Mouse (Mus musculus): ENCODE results near the gene Itgav. TPM values are rescaled to one million over a fixed set of nuclear protein-coding genes. Genes with fewer than 3 reads are reported as not detected.

Gene Itgav
- polyA plus RNA-seq, 1 experiment from 2014 or later, result 76.8 TPM

DNA sequence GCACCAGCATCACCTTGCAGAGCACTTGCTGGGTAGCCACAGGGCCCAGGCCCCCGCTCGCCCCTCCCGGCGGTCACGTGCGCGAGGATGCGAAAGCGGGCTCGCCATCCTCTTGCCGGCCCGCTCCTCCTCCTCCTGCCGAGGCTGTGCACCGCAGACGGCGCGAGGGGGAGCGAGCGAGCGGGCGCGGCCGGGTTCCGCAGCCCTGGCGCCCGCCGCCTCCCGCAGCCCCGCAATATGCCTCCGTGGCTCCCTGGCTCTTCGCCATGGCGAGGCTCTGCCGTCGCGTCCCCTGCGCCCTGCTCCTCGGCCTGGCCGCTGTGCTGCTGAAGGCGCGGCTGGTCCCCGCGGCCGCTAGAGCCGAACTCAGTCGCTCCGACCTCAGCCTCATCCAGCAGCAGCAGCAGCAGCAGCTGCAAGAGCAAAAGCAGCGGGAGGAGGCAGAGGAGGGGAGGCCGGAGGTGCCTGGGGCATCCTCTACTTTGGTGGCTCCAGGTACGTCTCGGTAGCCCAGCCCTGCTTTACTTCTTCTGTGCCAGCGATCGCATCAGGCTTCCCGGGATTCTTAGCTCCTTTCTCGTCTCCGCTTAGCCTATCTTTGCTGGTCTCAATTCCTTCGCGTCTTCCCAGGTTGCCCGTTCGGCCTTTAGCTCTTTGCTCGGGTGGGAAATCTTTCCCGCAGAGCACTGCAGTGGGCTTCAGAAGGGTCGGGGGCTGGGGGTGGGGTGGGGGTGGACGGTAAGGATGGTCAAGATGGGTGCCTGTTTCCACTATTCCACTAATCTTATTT is 88.5 kb downstream of the Itgav start, which contains the start of gene Fam171b:
Gene Fam171b, plus strand, starts transcription at position 154 of the 790 bp plus-strand sequence.
- peak within 1 kb of the TSS; percentile 85 for H3K9ac ChIP-seq (ENCODE audit: low read length)
- H3K4me2 ChIP-seq (ENCODE audit: low read depth, low read length), result peak within 1 kb of the TSS; percentile 95
- peak within 1 kb of the TSS; percentile 52 for H3K27ac ChIP-seq (ENCODE audit: low read length)
- no peaks in the 10 kb centered on the region; the same call in 1 of the 2 replicates for H3K27me3 ChIP-seq (ENCODE audit: control insufficient read depth, insufficient read depth, low read length)
- peaks cover 4% of the 10 kb centered on the region; the same call in 1 of the 2 replicates for H3K4me1 ChIP-seq (ENCODE audit: control insufficient read depth, insufficient read depth, low read length)
- under 1% methylated on average over 63 of the region's 63 CpGs for WGBS
- no peaks in the 10 kb centered on the region for H3K9me3 ChIP-seq (replicated peaks; ENCODE audit: control insufficient read depth, low read length)
- ATAC-seq (ENCODE audit: insufficient read depth, low FRiP score), result peak; percentile 91
- peak within 1 kb of the TSS; percentile 79 for H3K4me3 ChIP-seq (replicated peaks; ENCODE audit: low read length)
- H3K36me3 ChIP-seq (ENCODE audit: control insufficient read depth, insufficient read depth, low read length), result no peaks in the 10 kb centered on the region

DNA sequence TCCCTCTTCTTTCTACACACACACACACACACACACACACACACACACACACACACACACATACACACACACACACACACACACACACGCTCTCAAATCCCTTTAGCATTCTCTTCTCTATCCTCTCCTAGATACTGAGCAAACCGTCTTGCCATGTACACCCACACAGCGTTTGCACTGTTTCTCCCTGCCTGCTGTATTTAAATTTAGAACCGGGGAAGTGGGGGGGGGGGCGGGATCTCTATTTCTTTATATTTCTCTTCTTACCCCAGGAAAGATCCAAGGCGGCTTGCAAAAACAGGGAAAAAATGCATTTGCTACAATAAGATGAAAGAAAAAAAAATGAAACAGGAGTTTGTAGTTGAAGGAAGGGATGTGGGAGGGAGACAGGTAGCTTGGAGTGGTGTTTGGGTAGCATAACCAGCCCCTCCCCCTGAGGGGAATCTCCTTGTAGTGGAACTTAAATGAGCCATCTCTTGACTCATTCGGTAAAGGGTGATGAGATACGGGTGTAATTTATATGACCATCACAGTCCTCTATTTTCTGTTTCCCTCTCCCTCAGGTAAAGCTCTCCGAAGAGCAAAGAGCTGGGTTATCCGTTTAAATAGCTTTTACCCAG is 89.2 kb downstream of the Itgav start:
- Histone ChIP-seq H3K36me3 (ENCODE audit: control insufficient read depth, insufficient read depth, low read length) (no peaks in the 10 kb centered on the region), H3K4me3 (replicated peaks; ENCODE audit: low read length) (peak overlapping the region; percentile 79), H3K9me3 (replicated peaks; ENCODE audit: control insufficient read depth, low read length) (no peaks in the 10 kb centered on the region), H3K27me3 (ENCODE audit: control insufficient read depth, insufficient read depth, low read length) (no peaks in the 10 kb centered on the region; the same call in 1 of the 2 replicates), H3K4me2 (ENCODE audit: low read depth, low read length) (peak overlapping the region; percentile 95), H3K4me1 (ENCODE audit: control insufficient read depth, insufficient read depth, low read length) (peaks cover 4% of the 10 kb centered on the region; the same call in 1 of the 2 replicates), H3K9ac (ENCODE audit: low read length) (peak overlapping the region; percentile 85; the same call in 1 of the 2 replicates), H3K27ac (ENCODE audit: low read length) (no peak overlapping the region)
- 14% methylated on average over 10 of the region's 10 CpGs for WGBS
- no peak for ATAC-seq (ENCODE audit: insufficient read depth, low FRiP score)

DNA sequence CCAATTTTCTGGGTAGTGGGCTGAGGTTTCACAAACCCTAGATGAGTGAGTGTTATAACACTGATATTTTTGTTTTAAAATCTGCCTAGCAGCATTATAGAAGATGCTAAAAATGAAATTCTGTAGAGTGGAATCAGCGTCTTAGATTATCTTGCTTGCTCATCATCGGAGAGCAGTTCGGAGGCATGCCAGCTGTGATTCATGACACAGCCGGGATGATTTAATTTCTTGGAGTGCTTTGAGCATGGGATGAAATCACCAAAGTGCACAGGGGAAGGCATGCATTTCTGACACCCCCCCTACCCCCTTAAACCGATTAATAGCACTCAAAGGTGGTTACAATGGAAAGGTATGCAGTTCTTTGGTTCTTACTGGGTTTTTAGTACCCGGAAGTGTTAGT is 89.8 kb downstream of the Itgav start:
- WGBS, result 32% methylated on average over 6 of the region's 6 CpGs
- Histone ChIP-seq H3K4me1 (ENCODE audit: control insufficient read depth, insufficient read depth, low read length) (peaks cover 4% of the 10 kb centered on the region; the same call in 1 of the 2 replicates), H3K27me3 (ENCODE audit: control insufficient read depth, insufficient read depth, low read length) (no peaks in the 10 kb centered on the region; the same call in 1 of the 2 replicates), H3K9ac (ENCODE audit: low read length) (0 out of 2 replicates have a peak overlapping the region, but pooled peaks have one; percentile 0), H3K9me3 (replicated peaks; ENCODE audit: control insufficient read depth, low read length) (no peaks in the 10 kb centered on the region), H3K4me2 (ENCODE audit: low read depth, low read length) (peak overlapping the region; percentile 95), H3K36me3 (ENCODE audit: control insufficient read depth, insufficient read depth, low read length) (no peaks in the 10 kb centered on the region), H3K27ac (ENCODE audit: low read length) (no peak overlapping the region), H3K4me3 (replicated peaks; ENCODE audit: low read length) (peak overlapping the region; percentile 79)
- ATAC-seq (ENCODE audit: insufficient read depth, low FRiP score), result no peak

DNA sequence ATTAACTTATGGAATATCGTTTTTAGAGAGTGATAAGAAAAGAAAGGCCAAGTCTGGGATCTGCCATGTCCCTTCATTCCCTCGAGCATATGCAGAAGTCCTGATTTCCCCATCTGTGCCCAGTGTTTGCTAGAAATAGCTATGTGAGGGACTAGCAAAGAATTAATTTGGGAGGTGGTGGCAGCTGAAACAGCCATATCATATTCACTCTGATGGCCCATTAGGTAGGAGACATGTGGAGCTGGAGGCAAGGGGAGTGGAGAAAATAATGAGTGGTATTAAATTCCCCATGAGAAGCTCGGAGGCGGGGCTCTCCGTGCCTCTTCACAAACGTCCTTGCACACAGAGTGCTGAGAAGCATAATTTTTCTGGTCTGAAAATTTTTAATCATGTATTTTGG is 92.0 kb downstream of the Itgav start:
- Histone ChIP-seq H3K27me3 (ENCODE audit: control insufficient read depth, insufficient read depth, low read length) (no peaks in the 10 kb centered on the region; the same call in 1 of the 2 replicates), H3K9ac (ENCODE audit: low read length) (no peak overlapping the region), H3K4me2 (ENCODE audit: low read depth, low read length) (no peak overlapping the region), H3K4me3 (replicated peaks; ENCODE audit: low read length) (no peak overlapping the region), H3K4me1 (ENCODE audit: control insufficient read depth, insufficient read depth, low read length) (peaks cover 4% of the 10 kb centered on the region; the same call in 1 of the 2 replicates), H3K27ac (ENCODE audit: low read length) (no peak overlapping the region), H3K9me3 (replicated peaks; ENCODE audit: control insufficient read depth, low read length) (no peaks in the 10 kb centered on the region), H3K36me3 (ENCODE audit: control insufficient read depth, insufficient read depth, low read length) (no peaks in the 10 kb centered on the region)
- ATAC-seq (ENCODE audit: insufficient read depth, low FRiP score), result no peak
- 78% methylated on average over 6 of the region's 6 CpGs for WGBS

DNA sequence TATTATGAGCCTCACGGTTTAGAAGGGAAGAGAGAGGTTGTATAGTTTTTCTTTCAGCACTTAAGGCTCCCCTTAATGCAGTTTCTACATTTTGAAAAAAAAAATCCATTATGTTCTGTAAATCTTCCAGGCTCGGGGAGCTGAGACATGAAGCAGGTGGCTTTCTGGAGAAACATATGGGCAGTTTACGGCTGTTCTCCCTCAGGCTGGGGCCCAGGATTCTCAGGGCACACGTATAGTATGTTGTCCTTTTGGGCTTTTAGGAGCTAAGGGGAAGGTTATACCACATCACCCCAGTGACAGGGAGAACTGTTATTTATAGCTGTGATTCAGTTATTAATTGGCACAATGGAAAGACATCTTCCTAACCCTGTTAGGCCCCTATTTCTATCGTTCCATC is 101.0 kb downstream of the Itgav start:
- no peak overlapping the region for H3K9ac ChIP-seq (ENCODE audit: low read length)
- ATAC-seq (ENCODE audit: insufficient read depth, low FRiP score), result no peak
- 36% methylated on average over 5 of the region's 5 CpGs for WGBS

DNA sequence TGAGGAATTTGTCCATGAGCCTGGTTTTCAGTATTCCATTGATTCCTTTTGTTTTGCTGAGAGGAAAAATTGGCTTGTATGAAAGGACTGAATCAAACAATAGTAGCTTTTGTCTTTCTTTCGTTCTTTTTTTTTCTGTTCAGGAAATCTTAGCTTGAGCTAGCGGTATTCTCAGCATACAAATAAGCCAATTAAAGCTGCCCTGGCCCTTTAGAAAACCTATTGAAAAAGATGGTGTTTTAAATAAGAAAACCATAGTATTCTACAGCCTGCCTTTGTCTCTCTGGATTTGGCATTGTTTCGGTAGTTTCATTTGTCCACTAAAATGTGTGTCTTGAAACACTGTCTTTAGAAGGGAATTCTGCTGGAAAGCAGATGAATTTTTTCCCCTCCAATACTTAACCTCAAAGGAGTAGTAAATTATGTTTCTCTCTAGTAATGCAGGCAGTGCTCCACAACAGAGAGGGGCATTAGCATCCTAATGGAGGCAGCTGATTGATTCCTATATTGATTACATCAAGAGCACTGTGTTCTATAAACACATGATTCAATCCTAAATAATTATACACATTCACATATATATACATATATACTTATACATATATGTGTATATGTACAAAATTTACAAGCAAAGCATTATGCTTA is 104.8 kb downstream of the Itgav start:
- Histone ChIP-seq H3K9me3 (replicated peaks; ENCODE audit: control insufficient read depth, low read length) (no peaks in the 10 kb centered on the region), H3K9ac (ENCODE audit: low read length) (no peak overlapping the region), H3K4me3 (replicated peaks; ENCODE audit: low read length) (no peak overlapping the region), H3K36me3 (ENCODE audit: control insufficient read depth, insufficient read depth, low read length) (no peaks in the 10 kb centered on the region), H3K27ac (ENCODE audit: low read length) (no peak overlapping the region), H3K27me3 (ENCODE audit: control insufficient read depth, insufficient read depth, low read length) (no peaks in the 10 kb centered on the region), H3K4me1 (ENCODE audit: control insufficient read depth, insufficient read depth, low read length) (no peaks in the 10 kb centered on the region), H3K4me2 (ENCODE audit: low read depth, low read length) (no peak overlapping the region)
- no peak for ATAC-seq (ENCODE audit: insufficient read depth, low FRiP score)
- 66% methylated on average over 3 of the region's 3 CpGs for WGBS

More for the DNA sequence above, 101.0 kb downstream of the Itgav start:
- Histone ChIP-seq H3K9me3 (replicated peaks; ENCODE audit: control insufficient read depth, low read length) (no peaks in the 10 kb centered on the region), H3K27me3 (ENCODE audit: control insufficient read depth, insufficient read depth, low read length) (no peaks in the 10 kb centered on the region), H3K27ac (ENCODE audit: low read length) (no peak overlapping the region), H3K4me2 (ENCODE audit: low read depth, low read length) (no peak overlapping the region), H3K4me1 (ENCODE audit: control insufficient read depth, insufficient read depth, low read length) (no peaks in the 10 kb centered on the region), H3K4me3 (replicated peaks; ENCODE audit: low read length) (no peak overlapping the region), H3K36me3 (ENCODE audit: control insufficient read depth, insufficient read depth, low read length) (no peaks in the 10 kb centered on the region)

DNA sequence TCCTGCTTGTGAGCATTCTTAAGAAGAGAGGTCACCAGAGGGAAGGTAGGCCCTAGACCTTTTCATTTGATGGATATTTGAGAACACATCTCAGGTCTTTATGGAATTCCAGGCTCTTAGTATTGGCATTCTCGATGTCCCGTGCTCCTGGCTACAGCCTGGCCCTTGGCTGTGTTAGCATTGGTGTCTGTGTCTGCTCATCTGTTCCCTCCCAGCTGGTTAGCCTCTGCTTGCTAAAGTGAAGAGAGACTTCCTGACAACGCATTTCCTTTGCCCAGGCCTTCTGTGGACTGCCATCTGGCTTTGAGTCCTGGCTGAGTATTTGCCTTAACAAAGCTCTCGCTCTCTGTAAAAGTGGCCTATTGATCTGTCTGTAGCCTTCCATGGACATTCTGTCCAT is 108.7 kb downstream of the Itgav start:
- Histone ChIP-seq H3K36me3 (ENCODE audit: control insufficient read depth, insufficient read depth, low read length) (no peaks in the 10 kb centered on the region), H3K9ac (ENCODE audit: low read length) (no peak overlapping the region), H3K4me1 (ENCODE audit: control insufficient read depth, insufficient read depth, low read length) (no peaks in the 10 kb centered on the region), H3K27me3 (ENCODE audit: control insufficient read depth, insufficient read depth, low read length) (no peaks in the 10 kb centered on the region), H3K4me2 (ENCODE audit: low read depth, low read length) (no peak overlapping the region), H3K27ac (ENCODE audit: low read length) (no peak overlapping the region), H3K9me3 (replicated peaks; ENCODE audit: control insufficient read depth, low read length) (no peaks in the 10 kb centered on the region), H3K4me3 (replicated peaks; ENCODE audit: low read length) (no peak overlapping the region)
- WGBS, result 58% methylated on average over 4 of the region's 4 CpGs
- no peak for ATAC-seq (ENCODE audit: insufficient read depth, low FRiP score)

DNA sequence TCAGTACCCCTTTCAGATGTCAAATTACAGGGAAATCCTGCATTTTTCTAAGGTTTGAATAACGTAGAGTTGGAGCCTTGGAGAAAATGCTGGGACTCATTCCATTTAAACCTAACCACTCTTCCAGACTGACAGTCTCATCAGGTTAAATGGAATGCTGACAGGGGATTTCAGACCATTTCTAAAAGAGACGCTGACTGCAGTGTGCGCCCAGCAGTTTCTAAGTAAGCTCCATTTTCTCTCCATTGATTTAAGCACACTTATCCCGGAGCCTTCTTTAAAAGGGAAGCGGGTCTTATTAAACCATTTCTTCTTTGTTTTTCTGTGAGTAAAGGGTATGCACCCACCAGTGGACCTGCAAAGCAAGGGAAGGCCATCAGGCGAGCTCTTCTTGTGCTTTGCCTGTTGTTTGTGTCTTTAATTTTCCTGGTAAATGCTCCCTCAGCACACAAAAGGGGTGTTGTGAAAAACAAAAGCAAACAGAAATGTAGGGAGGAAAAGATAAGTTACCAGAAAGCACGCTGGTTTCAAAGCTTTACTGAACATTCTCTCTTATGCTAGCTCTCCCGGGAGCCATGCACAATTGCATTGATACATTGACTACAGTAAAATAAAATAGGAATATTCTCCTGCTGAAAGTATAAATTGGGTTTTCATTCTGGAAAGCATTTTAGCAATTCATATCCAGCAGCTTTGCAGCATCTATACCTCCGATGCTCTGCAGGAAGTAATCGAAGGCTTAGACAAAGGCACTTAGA is 111.3 kb downstream of the Itgav start:
- H3K9me3 ChIP-seq (replicated peaks; ENCODE audit: control insufficient read depth, low read length), result no peaks in the 10 kb centered on the region
- no peak overlapping the region for H3K4me3 ChIP-seq (replicated peaks; ENCODE audit: low read length)
- 78% methylated on average over 10 of the region's 10 CpGs for WGBS
- ATAC-seq (ENCODE audit: insufficient read depth, low FRiP score), result no peak
- H3K36me3 ChIP-seq (ENCODE audit: control insufficient read depth, insufficient read depth, low read length), result no peaks in the 10 kb centered on the region
- H3K27ac ChIP-seq (ENCODE audit: low read length), result no peak overlapping the region
- no peak overlapping the region for H3K4me2 ChIP-seq (ENCODE audit: low read depth, low read length)
- H3K27me3 ChIP-seq (ENCODE audit: control insufficient read depth, insufficient read depth, low read length), result no peaks in the 10 kb centered on the region
- no peaks in the 10 kb centered on the region for H3K4me1 ChIP-seq (ENCODE audit: control insufficient read depth, insufficient read depth, low read length)
- H3K9ac ChIP-seq (ENCODE audit: low read length), result no peak overlapping the region

Measured in stomach, embryonic 16.5 days (tissue).